Mouse (Mus musculus): Measurements from ENCODE around the gene Tmem189.

The Tmem189 gene

DNA sequence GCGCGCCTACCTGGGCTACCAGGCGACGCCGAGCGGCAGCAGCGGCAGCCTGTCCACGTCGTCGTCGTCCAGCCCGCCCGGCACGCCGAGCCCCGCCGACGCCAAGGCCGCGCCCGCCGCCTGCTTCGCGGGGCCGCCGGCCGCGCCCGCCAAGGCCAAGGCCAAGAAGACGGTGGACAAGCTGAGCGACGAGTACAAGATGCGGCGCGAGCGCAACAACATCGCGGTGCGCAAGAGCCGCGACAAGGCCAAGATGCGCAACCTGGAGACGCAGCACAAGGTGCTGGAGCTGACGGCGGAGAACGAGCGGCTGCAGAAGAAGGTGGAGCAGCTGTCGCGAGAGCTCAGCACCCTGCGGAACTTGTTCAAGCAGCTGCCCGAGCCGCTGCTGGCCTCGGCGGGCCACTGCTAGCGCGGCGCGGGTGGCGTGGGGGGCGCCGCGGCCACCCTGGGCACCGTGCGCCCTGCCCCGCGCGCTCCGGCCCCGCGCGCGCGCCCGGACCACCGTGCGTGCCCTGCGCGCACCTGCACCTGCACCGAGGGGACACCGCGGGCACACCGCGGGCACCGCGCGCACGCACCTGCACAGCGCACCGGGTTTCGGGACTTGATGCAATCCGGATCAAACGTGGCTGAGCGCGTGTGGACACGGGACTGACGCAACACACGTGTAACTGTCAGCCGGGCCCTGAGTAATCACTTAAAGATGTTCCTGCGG is at the start of gene Tmem189:
Gene Tmem189 (minus strand): TSS at position 322 of the 718 bp plus-strand sequence.
- peak in 1 of 2 experiments; percentile 54 for DNase-seq (ENCODE audit: low spot score in 2 of 2)

DNA sequence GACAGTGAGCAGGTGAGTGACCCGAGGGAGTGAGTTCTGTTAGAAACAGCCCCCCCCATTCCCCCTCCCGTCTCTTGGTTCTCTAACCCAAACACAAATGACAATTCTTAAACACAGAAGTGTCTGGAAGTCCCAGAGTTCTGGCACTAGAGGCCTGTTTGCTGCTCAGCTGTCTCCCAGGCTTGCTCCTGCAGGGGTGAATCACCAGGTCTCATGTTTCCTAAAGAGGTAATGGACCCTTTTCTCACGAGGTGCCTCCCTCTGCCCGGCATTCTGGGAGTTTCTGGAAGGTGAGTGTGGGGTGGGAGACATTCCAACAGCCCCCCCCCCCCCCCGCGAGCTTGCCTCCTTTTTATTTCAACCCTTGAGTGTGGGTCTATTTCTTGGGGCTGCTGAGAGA is 49.4 kb upstream of the Tmem189 start:
- no peak for DNase-seq (ENCODE audit: low spot score in 2 of 2)

DNA sequence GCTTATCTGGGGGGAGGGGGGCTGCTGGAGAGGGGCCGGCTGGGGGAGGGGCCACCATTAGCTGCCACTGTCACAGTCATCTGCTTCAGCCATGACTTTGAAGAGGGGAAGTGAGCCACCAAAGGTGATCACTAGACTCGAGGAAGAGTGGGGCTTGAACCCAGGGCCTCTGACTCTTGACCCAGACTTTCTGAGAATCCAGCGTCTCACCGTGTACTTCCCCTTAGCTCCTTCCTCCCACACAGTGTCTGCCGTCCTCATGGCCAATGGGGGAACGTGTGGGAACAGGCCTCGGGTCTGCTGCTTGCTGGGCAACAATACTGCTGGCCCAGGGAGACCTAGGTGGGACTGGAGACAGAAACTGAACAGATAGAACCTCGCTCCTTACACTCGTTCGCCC is 45.2 kb upstream of the Tmem189 start:
- no peak for DNase-seq (ENCODE audit: low spot score in 2 of 2)

DNA sequence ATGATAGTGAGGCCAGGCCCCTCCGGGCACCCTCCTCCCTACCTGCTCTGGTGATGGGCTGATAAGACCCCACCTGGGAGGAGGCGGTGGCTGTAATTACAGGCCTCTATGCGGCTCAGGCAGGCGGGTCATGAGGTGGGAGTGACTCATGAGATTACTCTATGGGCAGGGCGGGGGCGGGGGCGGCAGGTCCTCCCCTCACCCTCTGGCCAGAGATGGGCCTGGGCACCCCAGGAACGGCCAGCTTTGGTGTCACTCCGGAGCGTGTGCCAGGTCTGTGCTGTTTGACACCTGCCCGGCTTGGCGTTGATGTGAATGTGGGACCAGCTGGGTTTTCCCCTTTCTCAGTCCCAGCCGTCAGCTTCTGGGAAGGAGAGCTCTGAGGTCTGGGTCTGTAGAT is 41.5 kb upstream of the Tmem189 start:
- DNase-seq (ENCODE audit: low spot score in 2 of 2) = no peak

DNA sequence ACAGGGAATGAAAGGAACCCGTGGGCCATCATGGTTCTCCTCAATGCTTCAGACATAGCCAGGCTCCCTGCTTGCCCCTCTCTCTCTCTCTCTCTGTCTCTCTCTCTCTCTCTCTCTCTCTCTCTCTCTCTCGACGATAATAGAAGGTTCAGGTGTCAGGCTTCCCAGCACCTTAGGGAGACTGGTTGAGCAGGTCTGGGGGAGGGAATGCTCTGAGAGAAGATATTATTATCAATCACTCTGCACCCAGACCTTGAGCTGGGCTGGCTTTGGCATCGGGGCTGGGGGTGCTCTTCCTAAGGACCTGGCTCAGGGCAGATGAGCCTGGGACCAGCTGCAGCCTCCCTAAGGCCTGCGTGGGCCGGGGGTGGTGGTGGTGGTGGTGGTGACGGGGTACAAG is 40.4 kb upstream of the Tmem189 start:
- DNase-seq (ENCODE audit: low spot score in 2 of 2) = no peak

DNA sequence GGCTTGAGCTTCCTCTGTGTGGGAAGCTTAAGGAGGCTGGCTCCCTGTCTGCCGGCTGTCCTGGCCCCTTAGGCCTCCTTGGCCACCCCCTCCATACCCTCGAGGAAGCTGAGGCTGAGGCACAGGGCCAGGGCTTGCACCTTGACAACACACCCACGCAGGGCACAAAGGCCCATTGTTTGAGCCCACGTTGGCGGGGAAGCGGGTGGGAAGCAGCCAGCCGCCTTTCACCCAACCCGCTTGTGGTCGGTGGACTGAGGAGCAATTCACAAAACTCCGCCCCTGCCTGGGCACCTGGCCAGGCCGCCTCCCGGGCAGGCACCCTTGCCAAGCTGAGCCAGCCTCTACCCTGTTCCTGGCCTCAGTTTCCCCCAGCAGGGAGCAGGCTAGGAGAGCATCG is 37.5 kb upstream of the Tmem189 start:
- peak in 1 of 2 experiments; percentile 40 for DNase-seq (ENCODE audit: low spot score in 2 of 2)

DNA sequence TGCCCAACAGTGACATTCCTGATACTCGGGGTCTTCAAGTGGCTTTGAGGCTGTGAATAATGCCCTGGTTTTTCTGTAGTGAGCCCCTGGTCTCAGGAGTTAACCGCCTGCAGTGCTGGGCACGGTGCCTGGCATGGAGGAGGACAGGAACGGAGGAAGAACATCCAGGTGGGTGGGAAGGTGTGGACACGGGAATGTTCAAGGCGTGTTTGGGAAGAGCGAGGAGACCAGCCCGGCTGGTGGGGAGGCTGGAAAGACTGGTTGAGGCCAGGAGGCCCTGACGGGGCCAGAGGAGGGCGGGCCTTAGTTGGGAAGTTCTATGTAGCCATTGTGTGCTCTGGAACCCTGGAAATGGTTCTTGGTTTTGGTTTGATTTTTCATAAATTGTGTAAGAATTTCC is 36.3 kb upstream of the Tmem189 start:
- no peak for DNase-seq (ENCODE audit: low spot score in 2 of 2)

DNA sequence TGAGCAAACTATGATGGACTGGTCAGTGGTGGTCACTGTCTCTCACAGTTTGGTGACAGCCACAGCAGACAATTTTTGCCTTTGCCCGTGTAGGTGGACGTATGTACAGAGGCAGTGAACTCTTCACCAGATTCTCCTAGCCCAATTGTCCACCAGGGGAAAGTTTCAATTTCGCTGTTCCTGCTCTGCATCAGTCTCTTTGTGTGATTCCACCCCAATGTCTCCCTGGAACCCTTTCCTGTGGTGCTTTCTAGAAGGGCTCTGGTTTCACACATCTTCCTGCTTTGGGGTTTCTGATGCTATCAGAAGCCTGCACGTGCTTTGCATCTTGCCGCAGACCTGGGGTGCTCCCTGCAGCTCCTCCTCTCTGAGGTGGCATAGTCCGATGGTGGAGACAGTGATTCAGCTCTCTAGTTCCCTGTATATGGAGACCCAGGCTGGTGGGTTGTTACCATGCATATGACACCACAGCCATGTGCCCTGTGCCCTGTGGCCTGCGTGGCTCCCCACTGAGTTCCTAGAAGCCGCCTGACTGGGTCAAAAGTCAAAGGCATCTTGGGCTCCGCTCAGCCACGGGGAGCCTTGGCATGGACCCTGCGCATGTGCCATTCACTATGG is 34.1 kb upstream of the Tmem189 start:
- no peak for DNase-seq (ENCODE audit: low spot score in 2 of 2)

DNA sequence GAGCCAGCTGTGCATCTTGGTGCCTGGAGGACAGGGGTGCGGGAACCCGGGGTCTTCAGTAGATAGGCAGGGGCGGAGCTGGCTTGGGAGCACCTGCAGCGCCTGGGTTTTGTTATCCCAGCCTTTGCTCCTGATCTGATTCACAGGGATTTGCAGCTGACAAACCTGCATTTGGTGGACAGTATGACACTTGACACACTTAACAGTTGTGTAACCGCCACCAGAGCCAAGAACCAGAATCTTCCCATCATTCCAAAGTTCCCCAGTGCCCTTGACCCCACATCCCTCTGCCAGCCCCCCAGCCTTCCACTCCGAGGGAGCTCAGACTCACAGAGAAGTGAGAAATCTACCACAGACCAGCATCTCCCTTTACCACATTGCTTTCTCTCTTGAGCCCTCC is 32.9 kb upstream of the Tmem189 start:
- DNase-seq (ENCODE audit: low spot score in 2 of 2) = no peak

DNA sequence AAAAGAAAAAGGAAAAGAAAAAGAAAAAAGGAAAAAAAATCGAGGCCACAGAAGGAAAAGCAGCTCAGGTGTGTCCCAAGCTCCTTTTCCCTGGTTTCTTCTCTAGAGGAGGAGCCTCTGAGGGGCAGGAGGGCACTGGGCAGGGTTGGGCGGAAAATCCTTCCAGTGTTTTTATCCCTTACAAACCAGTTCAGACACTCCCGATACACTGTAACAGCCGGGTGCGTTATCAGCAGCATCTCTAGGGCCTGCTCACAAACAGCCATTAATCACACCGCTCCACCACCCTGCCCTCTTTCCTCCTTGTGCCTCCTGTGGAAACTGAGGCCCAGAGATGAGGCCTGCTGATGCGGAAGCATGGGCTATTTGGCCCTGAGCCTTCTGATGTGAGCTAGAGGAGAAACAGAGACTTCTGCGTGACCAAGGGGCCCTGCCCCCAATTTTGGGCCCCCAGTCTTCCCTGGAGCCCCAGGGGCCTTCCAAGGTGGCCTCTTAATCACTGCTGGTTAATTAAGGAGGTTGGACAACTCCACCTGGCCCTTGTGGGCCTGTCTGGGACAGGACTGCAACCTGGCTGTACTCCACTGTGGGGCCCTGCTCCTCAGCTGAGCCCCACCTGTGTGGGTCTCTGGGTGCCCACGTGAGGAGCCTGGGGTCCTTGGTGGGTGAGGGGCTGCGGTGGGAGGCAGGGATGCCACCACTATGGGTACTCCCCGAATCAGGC is 31.7 kb upstream of the Tmem189 start:
- no peak for DNase-seq (ENCODE audit: low spot score in 2 of 2)

DNA sequence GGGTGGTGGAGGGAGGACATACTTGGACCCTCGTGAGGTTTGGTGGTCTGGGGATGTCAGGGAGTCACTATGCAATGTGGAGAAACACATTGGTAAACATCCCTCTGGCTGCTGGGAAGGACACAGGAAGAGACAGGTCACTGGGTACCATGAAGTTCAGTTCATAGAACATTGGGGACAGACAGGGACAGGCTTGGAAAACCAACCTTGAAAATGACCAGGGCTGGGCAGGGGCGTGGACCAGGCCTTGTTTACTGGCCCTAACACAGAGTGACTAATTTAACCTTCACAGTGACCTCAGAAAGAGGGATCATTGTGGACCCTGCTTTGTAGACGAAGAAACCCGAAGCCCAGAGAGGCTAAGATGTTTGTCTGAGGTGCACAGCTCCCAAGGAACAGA is 29.9 kb upstream of the Tmem189 start:
- no peak for DNase-seq (ENCODE audit: low spot score in 2 of 2)

DNA sequence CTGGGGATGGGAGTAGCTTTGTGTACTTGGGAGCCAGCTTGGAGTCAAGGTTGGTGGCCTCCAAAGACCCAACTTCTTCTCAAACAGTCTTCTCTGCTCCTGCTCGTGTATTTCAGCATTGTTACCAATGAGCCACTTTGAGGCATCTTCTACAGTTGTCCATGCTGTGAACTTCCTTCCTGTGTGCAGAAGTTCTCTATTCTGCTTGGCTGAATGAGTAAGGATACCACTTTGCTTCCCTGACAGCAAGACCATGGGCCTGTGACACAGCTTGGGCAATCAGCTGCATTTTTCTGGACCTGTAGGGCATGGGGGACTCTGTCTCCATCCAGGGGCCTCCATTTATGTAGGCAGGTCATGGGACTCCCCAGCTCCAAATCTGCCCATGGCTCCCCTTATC is 27.6 kb upstream of the Tmem189 start:
- no peak for DNase-seq (ENCODE audit: low spot score in 2 of 2)

DNA sequence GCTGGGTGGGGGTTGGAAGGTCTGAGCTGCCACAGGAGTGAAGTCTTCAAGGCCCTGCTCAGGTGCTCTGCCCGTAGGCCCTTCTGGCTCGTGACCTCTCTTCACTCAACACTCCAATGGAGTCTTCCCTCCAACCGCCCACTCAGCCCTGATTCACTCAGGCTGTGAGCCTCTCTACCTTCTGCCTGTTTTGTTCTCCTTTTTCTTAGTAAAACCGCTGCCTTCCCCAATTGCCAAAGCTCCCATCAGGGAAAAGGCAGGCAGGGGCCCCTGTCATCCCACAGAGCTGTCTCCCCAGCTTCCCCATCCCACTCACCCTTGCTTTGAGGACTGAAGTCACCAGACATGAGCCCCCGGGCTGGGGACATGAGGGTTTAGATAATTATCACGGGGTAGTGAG is 25.4 kb upstream of the Tmem189 start:
- DNase-seq (ENCODE audit: low spot score in 2 of 2) = no peak

DNA sequence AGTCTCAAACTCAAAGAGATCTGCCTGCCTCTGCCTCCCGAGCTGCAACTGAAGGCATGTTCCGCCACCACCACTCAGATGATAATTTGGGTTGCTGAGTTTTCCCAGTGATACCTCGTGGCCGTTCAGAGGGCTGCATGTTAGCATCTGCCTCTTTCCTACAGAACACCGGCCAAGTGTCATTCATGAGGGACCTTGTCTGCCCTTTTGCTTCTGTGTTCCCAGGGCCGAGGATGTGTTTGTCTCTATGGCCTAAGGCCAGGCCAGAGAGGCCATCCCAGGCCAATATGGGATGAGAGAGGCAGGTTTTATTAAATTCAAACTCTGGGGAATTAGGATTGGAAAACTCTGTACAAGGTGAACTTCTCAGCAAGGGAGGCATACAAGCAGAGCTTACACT is 24.7 kb upstream of the Tmem189 start:
- DNase-seq (ENCODE audit: low spot score in 2 of 2) = no peak

DNA sequence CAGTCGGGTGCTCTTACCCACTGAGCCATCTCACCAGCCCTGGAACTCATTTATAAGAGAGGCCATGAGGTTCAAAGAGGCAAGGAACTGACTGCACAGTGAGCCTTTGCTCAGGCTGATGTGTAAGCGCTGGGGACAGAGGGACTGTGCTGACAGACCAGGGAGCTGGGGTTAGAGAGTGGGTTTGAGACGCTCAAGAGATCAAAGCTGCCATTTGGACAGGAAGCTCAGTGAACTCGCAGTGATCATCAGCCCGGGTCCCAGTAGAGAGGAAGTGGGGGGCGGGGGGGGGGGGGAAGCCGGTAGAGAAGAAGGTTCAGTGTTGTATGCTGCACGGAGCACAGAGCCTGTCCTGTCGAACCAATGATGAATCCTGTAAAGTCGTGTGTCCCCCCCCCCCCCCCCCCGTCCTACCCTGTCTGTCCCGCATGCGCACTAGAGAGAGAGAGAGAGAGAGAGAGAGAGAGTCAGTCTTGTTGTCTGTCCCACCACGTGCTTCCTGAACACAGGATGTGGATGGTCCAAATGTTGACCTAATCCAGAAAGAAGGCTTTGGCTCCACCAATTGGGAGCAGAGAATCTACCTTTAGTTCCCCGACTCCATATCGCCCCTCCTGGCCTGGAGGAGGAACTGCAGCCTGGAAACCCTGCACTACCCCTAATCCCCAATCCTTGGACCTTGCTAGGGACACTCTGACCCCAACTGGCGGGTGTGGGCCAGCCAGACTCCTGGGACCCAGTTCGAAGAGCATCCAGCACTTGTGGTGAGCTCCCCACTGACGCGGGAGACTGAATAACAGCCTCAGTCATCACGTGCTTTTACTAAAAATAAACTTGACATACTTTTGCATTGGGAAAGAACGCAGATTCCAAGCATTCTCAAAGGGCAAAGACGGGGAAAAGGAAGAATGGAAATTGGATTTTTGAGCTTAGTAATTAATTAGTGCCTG is 23.5 kb upstream of the Tmem189 start:
- DNase-seq (ENCODE audit: low spot score in 2 of 2) = no peak

DNA sequence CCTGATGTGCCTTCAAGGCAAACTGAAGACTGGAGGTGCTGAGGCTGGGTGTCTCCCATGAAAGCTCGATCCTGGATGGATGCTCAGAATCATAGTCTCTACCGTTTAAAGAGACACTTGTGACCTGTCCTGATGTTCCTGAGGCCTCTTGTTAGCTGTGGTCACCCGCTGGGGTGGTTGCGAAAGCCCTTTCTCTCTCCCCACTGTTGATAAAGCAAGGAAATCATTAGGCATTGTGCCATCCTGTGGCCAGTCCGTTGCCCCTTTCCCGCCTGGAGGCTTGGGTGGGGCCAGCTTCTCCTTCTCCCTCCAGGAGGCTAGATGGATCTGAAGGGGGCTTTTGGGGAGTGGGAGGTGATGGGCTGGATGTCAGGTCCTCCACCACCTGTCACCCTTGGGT is 21.0 kb upstream of the Tmem189 start:
- no peak for DNase-seq (ENCODE audit: low spot score in 2 of 2)

DNA sequence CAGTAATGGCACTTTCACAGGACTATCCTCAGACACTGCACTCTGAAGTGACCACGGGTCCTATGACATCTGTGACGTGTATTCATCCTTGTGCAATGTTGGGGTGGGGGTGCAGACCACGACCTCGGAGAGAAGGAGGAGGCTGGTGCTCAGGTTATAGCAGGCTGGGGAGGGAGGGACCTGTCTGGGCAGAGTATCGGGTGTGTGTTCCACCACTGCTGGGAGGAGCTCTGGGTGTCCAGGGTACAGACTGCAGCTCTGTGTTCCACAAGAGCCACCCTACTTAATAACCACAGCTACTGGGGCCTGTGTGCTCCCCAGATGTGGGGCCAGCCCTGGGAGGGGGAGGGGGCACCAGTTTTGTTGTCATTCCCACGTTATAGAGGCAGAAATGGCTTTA is 20.3 kb upstream of the Tmem189 start:
- DNase-seq (ENCODE audit: low spot score in 2 of 2) = no peak

DNA sequence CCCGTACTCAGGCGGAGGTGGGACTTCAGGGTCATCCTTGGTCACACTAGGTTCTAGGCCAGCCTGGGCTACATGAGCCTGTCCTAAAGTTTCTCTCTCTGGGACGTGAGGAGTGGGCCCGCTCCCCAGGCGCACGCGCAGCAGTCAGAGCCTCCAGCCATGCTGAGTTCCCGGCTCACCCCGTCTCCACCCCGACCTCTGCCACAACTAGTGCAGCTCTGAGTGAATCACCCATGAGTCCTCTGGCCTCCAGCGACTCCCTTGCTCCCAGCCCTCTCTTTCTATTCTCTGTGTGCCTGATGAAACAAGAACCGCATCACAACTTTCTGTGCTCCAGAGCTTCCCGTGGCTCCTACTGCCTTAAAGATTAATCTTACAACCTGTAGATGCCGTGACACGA is 18.8 kb upstream of the Tmem189 start:
- no peak for DNase-seq (ENCODE audit: low spot score in 2 of 2)

DNA sequence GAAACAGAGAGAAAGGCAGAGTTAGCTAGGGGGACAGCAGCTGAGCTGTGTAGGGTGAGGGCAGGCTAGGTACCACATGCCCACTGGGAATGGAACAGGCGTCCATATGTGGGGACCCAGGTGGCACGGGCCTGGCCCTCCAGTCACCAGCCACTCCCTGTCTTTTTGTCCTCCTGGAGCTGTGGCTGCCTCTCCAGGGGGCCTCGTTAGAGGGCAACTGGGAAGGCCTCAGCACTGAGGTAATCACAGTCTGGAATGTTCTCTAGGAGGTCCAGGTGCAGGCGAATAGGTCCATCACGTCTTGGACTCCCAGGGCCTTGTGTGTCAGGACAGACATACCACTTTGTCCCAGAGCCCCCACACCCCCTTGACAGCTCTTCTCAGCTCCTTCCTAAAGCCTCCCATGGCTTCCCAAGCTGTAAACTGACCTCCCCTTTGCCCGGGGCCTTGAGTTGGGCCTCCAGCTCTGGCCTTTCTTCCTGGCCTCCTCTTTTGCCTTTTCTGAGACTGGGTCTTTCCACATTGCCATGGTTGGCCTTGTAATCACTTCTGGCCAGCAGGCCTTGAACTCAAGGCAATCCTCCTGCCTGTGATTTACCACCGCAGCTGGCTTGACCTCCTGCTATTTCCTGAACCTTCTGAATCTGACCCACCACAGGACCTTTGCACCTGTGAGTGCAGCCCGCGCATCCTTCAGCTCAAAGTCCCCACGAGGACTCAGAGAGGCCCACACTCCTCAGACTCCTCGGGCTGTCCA is 16.7 kb upstream of the Tmem189 start:
- DNase-seq (ENCODE audit: low spot score in 2 of 2) = no peak

DNA sequence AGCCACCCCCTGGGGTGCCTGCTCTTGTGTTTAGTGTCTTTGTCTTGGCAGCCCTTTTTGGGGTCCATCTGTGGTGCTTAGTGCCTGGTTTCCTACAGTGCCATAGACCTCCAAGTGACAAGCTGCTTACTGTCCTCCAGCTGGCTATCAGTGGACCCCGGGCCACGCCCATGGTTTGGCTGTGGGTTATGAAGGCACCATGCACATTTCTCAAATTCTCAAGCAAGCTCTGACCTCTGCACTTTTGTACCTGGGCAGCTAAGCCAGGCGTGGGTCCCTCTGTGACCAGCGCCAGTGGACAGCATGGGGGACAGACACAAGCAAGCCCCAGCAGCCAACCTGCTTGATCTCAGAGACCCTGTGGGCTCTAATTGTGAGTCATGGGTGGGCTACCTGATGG is 14.8 kb upstream of the Tmem189 start:
- DNase-seq (ENCODE audit: low spot score in 2 of 2) = no peak

DNA sequence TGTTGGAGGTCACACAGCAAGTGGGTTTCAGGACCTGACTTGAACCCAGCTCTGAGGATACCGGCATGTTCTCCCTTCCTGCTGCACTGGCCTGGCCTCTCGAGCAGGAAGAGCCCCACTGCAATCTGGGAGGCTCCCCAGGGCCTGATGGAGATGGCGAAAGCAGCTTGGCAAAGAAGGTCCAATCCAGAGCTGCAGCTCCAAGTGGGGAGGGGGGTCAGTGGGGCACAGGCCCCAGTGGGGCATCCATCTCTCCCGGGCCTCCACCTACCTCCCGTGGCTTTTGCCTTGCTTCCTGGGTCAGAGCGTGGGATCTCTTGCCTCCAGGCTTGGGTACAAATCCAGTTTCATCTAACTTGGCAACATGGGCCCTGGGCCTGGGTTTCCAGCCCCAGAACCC is 12.5 kb upstream of the Tmem189 start:
- no peak for DNase-seq (ENCODE audit: low spot score in 2 of 2)

All from urinary bladder, postnatal 36 days (tissue).